In the genomic region with DNA sequence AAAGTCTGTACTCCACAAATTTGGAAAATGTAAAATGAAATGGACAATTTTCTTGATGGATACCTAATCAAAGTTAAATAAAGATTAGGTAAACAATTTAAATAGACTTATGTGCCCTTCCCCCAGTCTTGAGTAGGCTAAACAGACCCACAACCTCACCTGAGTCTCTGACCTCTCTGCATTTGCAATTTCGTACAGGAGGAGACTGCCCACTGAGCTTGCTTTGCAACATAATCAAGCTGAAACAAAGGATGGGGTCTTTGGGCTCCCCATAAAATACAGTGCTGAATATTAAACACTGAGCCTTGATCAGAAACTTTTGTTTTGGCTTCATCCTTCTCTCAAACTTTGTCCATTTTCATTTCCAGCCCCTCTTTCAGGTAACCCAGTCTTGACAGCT, we compare ENCODE assay signal across 24 mouse cellular contexts.
A peak's percentile ranks its signal among the peaks of the same experiment; 100 is the strongest.
DNase-seq lines count a peak whose midpoint lies in the region; TF ChIP-seq lines count a peak whose summit lies in the region.
"Had no signal": no experiment of that assay in that cellular context is flagged by ENCODE, and none has a peak within 500 bp of the region (broad histone marks: within the 10 kb centered on the region; RNA-seq: fewer than 3 reads in every experiment).

No protein-coding gene starts in this region.

- TF ChIP-seq CTCF in ES-Bruce4 (IDR thresholded peaks at IDR 0.05; ENCODE audit: low read depth, low read length), result no peak

- H3K4me3 ChIP-seq in ES-Bruce4 (ENCODE audit: low read depth, low read length) (no peak overlapping the region), ES-E14 (ENCODE audit: insufficient read depth in 1 of 2, low read depth in 1 of 2, low read length in 2 of 2, poor library complexity in 1 of 2, severe bottlenecking in 1 of 2) (no peak overlapping the region)

- TF ChIP-seq EP300 in ES-Bruce4 (IDR thresholded peaks at IDR 0.05; ENCODE audit: insufficient read depth, low read depth, low read length), result peak; percentile 56; the same call in 1 of the 2 replicates

- in situ Hi-C loops in ES-E14 (cut with MboI; ENCODE audit: low sequenced_read_pairs in 2 of 2, unreplicated experiment in 2 of 2), result no loop called here

- no peaks in the 10 kb centered on the region for H3K27me3 ChIP-seq in ES-Bruce4 (ENCODE audit: control insufficient read depth, insufficient read depth, low read length, poor library complexity, severe bottlenecking)
- H3K27me3 ChIP-seq: CH12.LX, Patski had no signal

- H3K9ac ChIP-seq in ES-Bruce4 (ENCODE audit: low read depth, poor library complexity, severe bottlenecking) (no peak overlapping the region), ES-E14 (ENCODE audit: insufficient read depth, low read depth, low read length, poor library complexity, severe bottlenecking) (no peak overlapping the region)

- no peaks in the 10 kb centered on the region for H3K4me1 ChIP-seq in ES-Bruce4 (ENCODE audit: control insufficient read depth, insufficient read depth, low read length)
- no peaks in the 10 kb centered on the region for H3K4me1 ChIP-seq in ES-E14 (ENCODE audit: control insufficient read depth in 2 of 2, insufficient read depth in 2 of 2, low read length in 2 of 2, poor library complexity in 1 of 2)

- peaks cover 25% of the 10 kb centered on the region for H3K9me3 ChIP-seq in ES-Bruce4 (replicated peaks; ENCODE audit: control insufficient read depth, insufficient read depth, low read length, poor library complexity, severe bottlenecking)
- H3K9me3 ChIP-seq in ES-E14 (ENCODE audit: control insufficient read depth, insufficient read depth, low read depth, low read length), result peaks cover 4% of the 10 kb centered on the region

- H3K27ac ChIP-seq in ES-Bruce4 (ENCODE audit: insufficient read depth, low read length), result peak overlapping the region; percentile 86
- H3K27ac ChIP-seq in ES-E14 (ENCODE audit: insufficient read depth, low read depth, low read length, poor library complexity, severe bottlenecking), result peak overlapping the region; percentile 74; the same call in 1 of the 2 replicates

- TF ChIP-seq POLR2A in ES-Bruce4 (IDR thresholded peaks at IDR 0.05; ENCODE audit: insufficient read depth, low read length), result no peak

- peak; percentile 76 for DNase-seq in ES-CJ7 (ENCODE audit: low read depth, low spot score)
- DNase-seq in ES-E14 (ENCODE audit: low read depth, low spot score), result no peak
- DNase-seq in R1 (ENCODE audit: low read depth, low spot score), result peak; percentile 86
- DNase-seq in urinary bladder, postnatal 10 days (ENCODE audit: low spot score), result no peak
- no peak for DNase-seq in adrenal gland, postnatal 25 days
- no peak for DNase-seq in cerebellum, adult 18-20 months
- no peak for DNase-seq in layer of hippocampus, postnatal 14 days (ENCODE audit: low spot score in 2 of 2)
- DNase-seq: adrenal gland, adult 2 months; adrenal gland, adult 8-10 months; adrenal gland, postnatal 10 days; adrenal gland, postnatal 14 days; adrenal gland, postnatal 36 days; B cell, adult 2 months; cerebellum, adult 11 months; cerebellum, adult 11-12 months; cerebellum, adult 2 months; cerebellum, adult 8-10 months; cerebellum, adult 9-10 months; cerebellum, adult 9-11 months; cerebellum, postnatal 10 days had no signal

- H3K36me3 ChIP-seq in ES-Bruce4 (ENCODE audit: control insufficient read depth, insufficient read depth, low read length, poor library complexity, severe bottlenecking) (no peaks in the 10 kb centered on the region), ES-E14 (ENCODE audit: control insufficient read depth, insufficient read depth, low read length, poor library complexity, severe bottlenecking) (no peaks in the 10 kb centered on the region)
- H3K36me3 ChIP-seq: G1E had no signal

TF ChIP-seq in ES-E14, 5 proteins besides CTCF, POLR2A, EP300 and RAD21:
- no peak for TF ChIP-seq MAFK (IDR thresholded peaks at IDR 0.05; ENCODE audit: insufficient read depth, low read depth, low read length)
- TF ChIP-seq CHD2 (IDR thresholded peaks at IDR 0.05; ENCODE audit: low read depth, low read length), result no peak
- TF ChIP-seq HCFC1 (IDR thresholded peaks at IDR 0.05; ENCODE audit: borderline replicate concordance, insufficient read depth, low read length), result no peak

Comparison
In these comparisons a context has a peak if more than half of its experiments do, and no peak if none do; other contexts are left out.
1. DNase-seq: peak in ES-CJ7 (single experiment) and R1 (single experiment); none in ES-E14 (single experiment), urinary bladder, postnatal 10 days (single experiment), adrenal gland, postnatal 25 days (single experiment), cerebellum, adult 18-20 months (0 of 2) and layer of hippocampus, postnatal 14 days (0 of 2).